Mouse (Mus musculus) forebrain, embryonic 15.5 days (tissue): ENCODE results near the gene Cstf3. TPM values are rescaled to one million over a fixed set of nuclear protein-coding genes. Genes with fewer than 3 reads are reported as not detected.

Experiments used
- ATAC-seq: fragments of 200-750 bp; cut with Nextera tagmentation; replicated peaks from 2 replicates; pipeline ENCODE4 v1.8.0; 2017; ENCODE audit warnings: mild to moderate bottlenecking, moderate TSS enrichment, moderate library complexity
- H3K27ac ChIP-seq: fragments of 300-500 bp; sonication (generic); replicated peaks from 2 replicates; pipeline ENCODE4 v1.5.1; 2015; ENCODE audit warnings: mild to moderate bottlenecking, inconsistent platforms
- H3K27me3 ChIP-seq: fragments of 300-500 bp; sonication (generic); 2 replicates; pipeline ENCODE4 v1.6.1; 2015; ENCODE audit warnings: inconsistent platforms
- H3K36me3 ChIP-seq: fragments of 300-500 bp; sonication (generic); 2 replicates; pipeline ENCODE4 v1.6.1; 2015; ENCODE audit warnings: mild to moderate bottlenecking, inconsistent platforms
- H3K4me1 ChIP-seq: fragments of 300-500 bp; sonication (generic); 2 replicates; pipeline ENCODE4 v1.6.1; 2015; ENCODE audit warnings: inconsistent platforms
- H3K4me2 ChIP-seq: fragments of 300-500 bp; sonication (generic); replicated peaks from 2 replicates; pipeline ENCODE4 v1.6.1; 2015; ENCODE audit warnings: mild to moderate bottlenecking, inconsistent platforms
- H3K4me3 ChIP-seq: fragments of 300-500 bp; sonication (generic); 2 replicates; pipeline ENCODE4 v1.5.1; 2015; ENCODE audit warnings: mild to moderate bottlenecking, inconsistent platforms
- H3K9ac ChIP-seq: fragments of 300-500 bp; sonication (generic); replicated peaks from 2 replicates; pipeline ENCODE4 v1.6.1; 2015; ENCODE audit warnings: mild to moderate bottlenecking, inconsistent platforms
- H3K9me3 ChIP-seq: fragments of 300-500 bp; sonication (generic); 2 replicates; pipeline ENCODE4 v1.6.1; 2016; ENCODE audit warnings: inconsistent platforms
- WGBS: fragments of 180-500 bp; shearing (Covaris S2); methylation state at CpG from one replicate; pipeline ENCODE4 v1.1.7; 2015; ENCODE audit warnings: mixed read lengths; 5-methylcytosine and 5-hydroxymethylcytosine counted together
- polyA plus RNA-seq: library from polyadenylated mRNA; unstranded; fragments of >200 nt; fragmentation: Nextera tagmentation; extraction: Ambion mirVana; gene quantifications from 2 replicates; pipeline ENCODE4 v1.2.1, GENCODE M21; 2015

Cstf3 gene
- polyA plus RNA-seq, 1 experiment from 2014 or later: 109 TPM

GRCm38 (mm10) chr2:104615985-104616711, 25.8 kb downstream of the Cstf3 start:
- Histone ChIP-seq H3K27me3 (no peaks in the 10 kb centered on the region), H3K4me3 (no peak overlapping the region), H3K27ac (no peak overlapping the region), H3K9me3 (no peaks in the 10 kb centered on the region), H3K36me3 (0 out of 2 replicates have a peak, but pooled peaks cover 4% of the 10 kb centered on the region), H3K4me1 (no peaks in the 10 kb centered on the region), H3K4me2 (no peak overlapping the region), H3K9ac (no peak overlapping the region)
- 94% methylated on average over 4 of the region's 4 CpGs for WGBS
- no peak for ATAC-seq

DNA sequence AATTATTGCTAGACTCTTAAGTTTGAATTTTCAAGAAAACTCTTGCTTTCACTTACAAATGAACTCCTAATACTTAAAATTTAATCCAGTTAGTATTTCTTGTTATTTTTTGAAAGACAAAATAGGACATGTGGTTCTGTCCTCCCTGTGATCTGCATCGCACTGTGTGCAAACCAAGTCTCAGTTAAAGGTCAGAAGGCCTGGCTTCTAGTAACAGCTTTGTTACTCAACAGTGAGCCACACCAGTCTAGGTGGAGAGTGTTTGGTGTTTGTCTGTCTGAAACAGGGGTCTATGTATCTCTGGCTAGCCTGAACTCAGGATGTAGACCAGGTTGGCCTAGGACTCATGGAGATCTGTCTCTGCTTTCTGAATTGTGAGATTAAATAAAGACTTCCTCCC, 68.3 kb downstream of the Cstf3 start:
- H3K9me3 ChIP-seq: no peaks in the 10 kb centered on the region
- H3K4me1 ChIP-seq: no peaks in the 10 kb centered on the region
- no peak overlapping the region for H3K27ac ChIP-seq
- no peak overlapping the region for H3K4me2 ChIP-seq
- WGBS: 98% methylated on average over 1 of the region's 1 CpGs
- H3K27me3 ChIP-seq: no peaks in the 10 kb centered on the region
- no peak overlapping the region for H3K4me3 ChIP-seq
- peaks cover 67% of the 10 kb centered on the region for H3K36me3 ChIP-seq
- no peak overlapping the region for H3K9ac ChIP-seq
- no peak for ATAC-seq

GRCm38 (mm10) chr2:104663372-104664100, 73.2 kb downstream of the Cstf3 start:
- no peaks in the 10 kb centered on the region for H3K9me3 ChIP-seq
- no peak for ATAC-seq
- H3K27ac ChIP-seq: no peak overlapping the region
- H3K4me1 ChIP-seq: no peaks in the 10 kb centered on the region
- no peaks in the 10 kb centered on the region for H3K27me3 ChIP-seq
- WGBS: 90% methylated on average over 8 of the region's 8 CpGs
- H3K4me3 ChIP-seq: no peak overlapping the region
- peaks cover 49% of the 10 kb centered on the region for H3K36me3 ChIP-seq
- no peak overlapping the region for H3K9ac ChIP-seq
- H3K4me2 ChIP-seq: no peak overlapping the region

DNA sequence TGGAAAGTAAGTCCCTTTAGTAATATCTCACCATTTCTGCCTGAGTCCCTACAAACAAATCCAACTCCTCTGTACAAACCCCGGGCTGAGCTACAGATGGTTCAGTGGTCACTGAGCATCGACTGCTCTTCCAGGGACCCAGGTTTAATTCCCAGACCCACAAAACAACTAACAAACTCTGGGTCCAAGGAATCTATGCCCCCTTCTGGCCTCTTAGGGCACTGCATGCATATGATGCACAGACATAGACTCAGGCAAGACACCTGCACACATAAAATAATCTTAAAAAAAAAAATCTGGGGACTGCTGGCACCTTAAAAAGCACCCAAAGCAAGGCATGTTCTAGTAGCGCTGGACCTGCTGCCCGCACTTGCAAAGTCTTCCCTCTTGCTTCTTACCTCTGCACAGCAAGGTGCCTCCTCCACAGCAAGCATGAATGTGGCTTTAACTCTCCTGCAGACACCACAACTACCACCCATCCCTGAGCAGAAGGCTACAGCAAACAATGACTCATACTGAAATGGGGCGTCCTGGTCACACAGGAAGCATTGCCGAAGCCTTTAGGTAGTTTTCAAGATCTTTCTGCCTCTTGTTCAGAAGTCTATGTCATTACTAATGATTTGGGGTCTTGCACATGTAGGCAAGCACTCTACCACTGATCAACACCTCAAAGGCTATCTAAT, 78.9 kb downstream of the Cstf3 start:
- H3K9me3 ChIP-seq: no peaks in the 10 kb centered on the region
- no peak overlapping the region for H3K4me2 ChIP-seq
- H3K9ac ChIP-seq: no peak overlapping the region
- H3K36me3 ChIP-seq: peaks cover 23% of the 10 kb centered on the region; the same call in 1 of the 2 replicates
- no peaks in the 10 kb centered on the region for H3K4me1 ChIP-seq
- WGBS: 87% methylated on average over 6 of the region's 6 CpGs
- no peaks in the 10 kb centered on the region for H3K27me3 ChIP-seq
- ATAC-seq: no peak
- H3K4me3 ChIP-seq: no peak overlapping the region
- no peak overlapping the region for H3K27ac ChIP-seq

DNA sequence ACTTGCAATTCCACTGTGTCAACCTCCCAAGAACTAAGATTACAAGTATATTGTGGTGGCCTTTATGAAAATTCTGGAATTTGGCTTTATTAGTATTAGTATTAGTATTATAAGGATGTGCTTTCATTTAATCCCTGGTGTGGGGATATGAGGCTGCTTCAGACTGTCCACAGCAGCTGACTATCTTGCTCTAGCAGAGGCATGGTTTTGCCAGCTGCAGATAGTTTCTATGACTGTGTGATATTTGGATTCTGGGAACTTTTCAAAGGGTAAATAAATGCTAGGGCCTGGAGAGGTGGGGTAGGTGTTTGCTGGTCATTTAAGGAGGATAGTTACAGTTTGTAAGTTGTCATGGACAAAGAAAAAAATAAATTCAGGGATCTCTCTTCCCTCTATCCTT, 81.4 kb downstream of the Cstf3 start:
- no peak for ATAC-seq
- Histone ChIP-seq H3K4me2 (no peak overlapping the region), H3K9me3 (no peaks in the 10 kb centered on the region), H3K4me3 (no peak overlapping the region), H3K36me3 (peaks cover 8% of the 10 kb centered on the region; the same call in 1 of the 2 replicates), H3K27ac (no peak overlapping the region), H3K27me3 (no peaks in the 10 kb centered on the region), H3K9ac (no peak overlapping the region), H3K4me1 (no peaks in the 10 kb centered on the region)

DNA sequence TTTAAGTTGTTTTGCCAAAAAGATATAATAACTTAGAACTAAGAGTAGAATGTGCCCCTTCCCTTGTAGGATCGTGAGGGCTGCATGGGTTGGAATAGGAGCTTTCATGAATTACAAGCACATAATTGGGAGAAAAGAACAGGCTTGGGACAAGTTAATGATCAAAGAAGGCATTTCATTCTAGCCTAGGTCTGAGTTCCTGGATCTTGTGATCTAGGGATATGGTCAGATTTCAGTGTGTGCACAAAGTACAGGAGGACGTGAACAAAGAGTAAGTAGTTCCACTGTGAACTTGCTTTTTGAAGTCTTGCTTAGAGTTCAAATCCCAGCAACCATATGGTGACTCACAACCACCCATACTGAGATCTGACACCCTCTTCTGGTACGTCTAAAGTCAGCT, 87.0 kb downstream of the Cstf3 start:
- Histone ChIP-seq H3K4me1 (no peaks in the 10 kb centered on the region), H3K27me3 (no peaks in the 10 kb centered on the region), H3K36me3 (peaks cover 16% of the 10 kb centered on the region; the same call in 1 of the 2 replicates), H3K9ac (no peak overlapping the region), H3K4me3 (no peak overlapping the region), H3K27ac (no peak overlapping the region), H3K9me3 (no peaks in the 10 kb centered on the region), H3K4me2 (no peak overlapping the region)
- no peak for ATAC-seq
- 83% methylated on average over 3 of the region's 3 CpGs for WGBS

DNA sequence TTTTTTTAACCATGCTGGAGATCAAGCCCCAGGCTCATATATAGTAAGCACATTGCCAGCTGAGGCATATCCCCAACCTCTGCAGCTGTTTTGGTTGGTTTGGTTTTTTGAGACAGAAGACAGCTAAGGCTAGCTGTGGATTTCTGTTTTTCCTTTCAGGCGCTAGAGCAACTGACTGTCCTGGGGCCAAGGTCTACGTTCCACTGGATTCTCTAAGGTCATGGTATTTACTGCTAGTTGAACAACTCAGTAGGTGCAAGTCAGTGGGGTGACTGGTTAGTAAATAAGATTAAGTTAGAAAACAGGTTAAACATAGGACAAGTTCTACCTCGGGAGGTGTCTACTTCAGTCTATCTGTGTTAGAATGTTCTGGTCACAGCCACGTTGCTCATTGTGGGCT, 94.4 kb downstream of the Cstf3 start:
- WGBS: 95% methylated on average over 4 of the region's 4 CpGs

DNA sequence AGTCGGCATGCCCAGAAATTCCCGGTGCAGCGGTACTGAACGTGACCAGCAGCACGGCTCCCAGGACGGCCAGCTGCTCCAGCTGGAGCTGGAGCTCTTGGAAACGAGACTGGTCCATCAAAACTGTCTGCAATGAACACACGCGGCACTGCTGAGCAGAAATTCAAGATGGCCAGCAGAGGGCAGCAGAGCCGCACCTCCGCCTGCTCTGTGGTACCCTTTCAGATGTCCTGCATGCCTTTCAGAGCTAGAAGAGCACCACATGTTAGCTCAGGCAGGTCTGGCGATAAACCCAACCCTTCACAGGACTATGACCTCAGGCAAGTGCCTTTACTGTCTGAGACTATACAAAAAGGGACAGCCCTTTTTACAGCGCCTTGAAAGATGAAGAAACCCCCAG, 95.1 kb downstream of the Cstf3 start:
- no peak overlapping the region for H3K4me3 ChIP-seq
- no peaks in the 10 kb centered on the region for H3K27me3 ChIP-seq
- H3K27ac ChIP-seq: no peak overlapping the region
- H3K4me1 ChIP-seq: 0 out of 2 replicates have a peak, but pooled peaks cover 2% of the 10 kb centered on the region
- 12% methylated on average over 13 of the region's 13 CpGs for WGBS
- peaks cover 27% of the 10 kb centered on the region for H3K36me3 ChIP-seq
- peak; percentile 93 for ATAC-seq
- H3K4me2 ChIP-seq: no peak overlapping the region
- no peak overlapping the region for H3K9ac ChIP-seq
- no peaks in the 10 kb centered on the region for H3K9me3 ChIP-seq

More for the DNA sequence above, 94.4 kb downstream of the Cstf3 start:
- H3K9ac ChIP-seq: no peak overlapping the region
- no peaks in the 10 kb centered on the region for H3K9me3 ChIP-seq
- no peak overlapping the region for H3K27ac ChIP-seq
- no peak overlapping the region for H3K4me2 ChIP-seq
- no peak overlapping the region for H3K4me3 ChIP-seq
- no peak; the same call in 1 of the 2 replicates for ATAC-seq
- no peaks in the 10 kb centered on the region for H3K27me3 ChIP-seq
- 0 out of 2 replicates have a peak, but pooled peaks cover 2% of the 10 kb centered on the region for H3K4me1 ChIP-seq
- H3K36me3 ChIP-seq: peaks cover 27% of the 10 kb centered on the region

DNA sequence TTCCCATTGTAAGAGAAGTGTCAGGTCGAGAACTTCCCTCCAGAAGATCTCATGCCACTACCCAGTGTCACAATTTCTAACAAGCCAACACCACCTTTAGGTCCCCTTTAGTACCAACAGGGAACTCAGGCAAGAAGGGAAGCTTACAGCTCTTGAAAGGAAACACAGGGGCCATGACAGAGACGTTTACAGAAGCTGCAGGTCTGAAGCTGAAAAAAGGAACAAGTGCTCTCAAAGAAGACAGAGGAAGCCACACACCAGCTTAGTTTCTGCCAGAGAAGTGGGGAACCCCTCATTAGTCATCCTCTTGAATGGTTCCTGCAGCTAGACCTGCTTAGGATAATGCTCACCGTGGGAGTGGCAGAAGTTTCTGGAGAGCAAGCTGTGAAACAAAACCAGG, 96.9 kb downstream of the Cstf3 start:
- H3K4me2 ChIP-seq: no peak overlapping the region
- no peaks in the 10 kb centered on the region for H3K9me3 ChIP-seq
- H3K27me3 ChIP-seq: no peaks in the 10 kb centered on the region
- H3K9ac ChIP-seq: no peak overlapping the region
- H3K36me3 ChIP-seq: peaks cover 18% of the 10 kb centered on the region
- 0 out of 2 replicates have a peak, but pooled peaks cover 2% of the 10 kb centered on the region for H3K4me1 ChIP-seq
- no peak for ATAC-seq
- no peak overlapping the region for H3K27ac ChIP-seq
- H3K4me3 ChIP-seq: no peak overlapping the region
- WGBS: 70% methylated on average over 3 of the region's 3 CpGs

- Histone ChIP-seq H3K4me3 (no peak overlapping the region), H3K4me1 (0 out of 2 replicates have a peak, but pooled peaks cover 2% of the 10 kb centered on the region), H3K4me2 (no peak overlapping the region), H3K9ac (no peak overlapping the region), H3K9me3 (no peaks in the 10 kb centered on the region), H3K27me3 (no peaks in the 10 kb centered on the region), H3K36me3 (peaks cover 8% of the 10 kb centered on the region), H3K27ac (no peak overlapping the region)
- 85% methylated on average over 3 of the region's 3 CpGs for WGBS
- ATAC-seq: no peak
Observed at GRCm38 (mm10) chr2:104688321-104688720, 98.0 kb downstream of the Cstf3 start.

DNA sequence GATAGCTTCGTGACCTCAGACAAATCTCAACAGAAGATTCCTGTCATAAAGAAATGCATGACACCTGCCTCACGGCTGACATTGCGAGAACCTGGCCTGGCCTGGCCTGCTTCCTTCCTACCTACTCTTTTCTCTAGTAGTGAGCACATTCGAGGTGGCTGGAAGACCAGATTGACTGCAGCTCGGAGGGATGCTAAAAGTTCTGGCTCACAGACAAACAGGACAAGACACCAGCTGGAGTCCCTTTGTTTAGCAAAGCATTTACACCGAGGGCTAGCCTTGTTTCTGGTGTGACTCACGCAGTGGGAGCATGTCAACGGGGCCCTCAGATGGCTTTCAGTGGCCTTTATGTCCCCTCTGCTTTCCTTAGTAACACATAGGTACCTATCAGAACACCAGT, 98.4 kb downstream of the Cstf3 start:
- Histone ChIP-seq H3K4me1 (0 out of 2 replicates have a peak, but pooled peaks cover 2% of the 10 kb centered on the region), H3K27ac (no peak overlapping the region), H3K9ac (no peak overlapping the region), H3K4me2 (no peak overlapping the region), H3K9me3 (no peaks in the 10 kb centered on the region), H3K36me3 (peaks cover 4% of the 10 kb centered on the region), H3K27me3 (no peaks in the 10 kb centered on the region), H3K4me3 (no peak overlapping the region)
- WGBS: 79% methylated on average over 8 of the region's 8 CpGs
- no peak for ATAC-seq

- no peak overlapping the region for H3K4me3 ChIP-seq
- no peaks in the 10 kb centered on the region for H3K27me3 ChIP-seq
- no peak overlapping the region for H3K4me2 ChIP-seq
- H3K9ac ChIP-seq: no peak overlapping the region
- H3K9me3 ChIP-seq: no peaks in the 10 kb centered on the region
- H3K4me1 ChIP-seq: no peaks in the 10 kb centered on the region
- H3K27ac ChIP-seq: no peak overlapping the region
- ATAC-seq: no peak
- WGBS: 64% methylated on average over 4 of the region's 4 CpGs
- H3K36me3 ChIP-seq: no peaks in the 10 kb centered on the region
Observed at GRCm38 (mm10) chr2:104690720-104691119, 100.4 kb downstream of the Cstf3 start.
